Mouse (Mus musculus): ENCODE measurements around the gene Vwa8. TPM values are rescaled to one million over a fixed set of nuclear protein-coding genes. Genes with fewer than 3 reads are reported as not detected.

The Vwa8 gene
- polyA plus RNA-seq, 1 experiment from 2014 or later = 10.0 TPM

DNA sequence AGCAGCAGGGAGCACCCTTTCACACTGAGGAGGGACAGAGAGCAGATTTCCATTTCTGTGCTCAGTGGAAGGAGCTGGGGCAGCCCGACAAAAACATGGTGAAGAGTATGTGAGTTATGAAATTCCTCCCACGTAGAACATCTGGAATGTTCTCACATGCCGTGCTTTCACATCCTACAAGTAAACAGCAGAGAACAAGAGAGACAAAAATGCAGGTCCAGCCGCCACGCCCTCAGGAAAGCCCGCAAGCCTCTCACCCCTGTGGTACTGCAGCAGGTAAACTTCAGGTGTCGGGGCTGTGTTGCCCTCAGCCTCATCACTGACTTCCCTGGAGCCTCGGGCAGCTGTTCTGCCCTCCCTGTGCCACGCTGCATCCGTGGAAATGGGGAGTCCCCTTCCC, 311.6 kb downstream of the Vwa8 start:
- H3K9ac ChIP-seq = no peak overlapping the region
- 78% methylated on average over 10 of the region's 10 CpGs for WGBS

GRCm38 (mm10) chr14:79160966-79161365, 312.1 kb downstream of the Vwa8 start:
- no peak for ATAC-seq (ENCODE audit: low FRiP score)
- Histone ChIP-seq H3K4me1 (peaks cover 6% of the 10 kb centered on the region; the same call in 1 of the 2 replicates), H3K36me3 (no peaks in the 10 kb centered on the region), H3K9ac (no peak overlapping the region), H3K4me2 (replicated peaks) (no peak overlapping the region), H3K27ac (no peak overlapping the region), H3K9me3 (replicated peaks) (no peaks in the 10 kb centered on the region), H3K4me3 (no peak overlapping the region), H3K27me3 (no peaks in the 10 kb centered on the region)
- 89% methylated on average over 7 of the region's 7 CpGs for WGBS

More for the DNA sequence above, 311.6 kb downstream of the Vwa8 start:
- Histone ChIP-seq H3K27ac (no peak overlapping the region), H3K4me2 (replicated peaks) (no peak overlapping the region), H3K9me3 (replicated peaks) (no peaks in the 10 kb centered on the region), H3K4me1 (peaks cover 6% of the 10 kb centered on the region; the same call in 1 of the 2 replicates), H3K36me3 (no peaks in the 10 kb centered on the region), H3K4me3 (no peak overlapping the region), H3K27me3 (no peaks in the 10 kb centered on the region)
- no peak for ATAC-seq (ENCODE audit: low FRiP score)

GRCm38 (mm10) chr14:79161741-79162140, 312.9 kb downstream of the Vwa8 start:
- no peak overlapping the region for H3K4me3 ChIP-seq
- no peaks in the 10 kb centered on the region for H3K9me3 ChIP-seq (replicated peaks)
- H3K36me3 ChIP-seq = no peaks in the 10 kb centered on the region
- H3K27me3 ChIP-seq = no peaks in the 10 kb centered on the region
- no peak overlapping the region for H3K27ac ChIP-seq
- WGBS = 89% methylated on average over 9 of the region's 9 CpGs
- peaks cover 6% of the 10 kb centered on the region; the same call in 1 of the 2 replicates for H3K4me1 ChIP-seq
- H3K4me2 ChIP-seq (replicated peaks) = no peak overlapping the region
- H3K9ac ChIP-seq = no peak overlapping the region
- no peak for ATAC-seq (ENCODE audit: low FRiP score)

- no peaks in the 10 kb centered on the region for H3K36me3 ChIP-seq
- WGBS = 62% methylated on average over 9 of the region's 9 CpGs
- no peak overlapping the region for H3K27ac ChIP-seq
- no peak overlapping the region for H3K9ac ChIP-seq
- ATAC-seq (ENCODE audit: low FRiP score) = no peak
- H3K4me2 ChIP-seq (replicated peaks) = no peak overlapping the region
- H3K4me3 ChIP-seq = no peak overlapping the region
- H3K4me1 ChIP-seq = peaks cover 1% of the 10 kb centered on the region; the same call in 1 of the 2 replicates
- no peaks in the 10 kb centered on the region for H3K9me3 ChIP-seq (replicated peaks)
- H3K27me3 ChIP-seq = no peaks in the 10 kb centered on the region
Observed at GRCm38 (mm10) chr14:79162678-79163077, 313.8 kb downstream of the Vwa8 start.

DNA sequence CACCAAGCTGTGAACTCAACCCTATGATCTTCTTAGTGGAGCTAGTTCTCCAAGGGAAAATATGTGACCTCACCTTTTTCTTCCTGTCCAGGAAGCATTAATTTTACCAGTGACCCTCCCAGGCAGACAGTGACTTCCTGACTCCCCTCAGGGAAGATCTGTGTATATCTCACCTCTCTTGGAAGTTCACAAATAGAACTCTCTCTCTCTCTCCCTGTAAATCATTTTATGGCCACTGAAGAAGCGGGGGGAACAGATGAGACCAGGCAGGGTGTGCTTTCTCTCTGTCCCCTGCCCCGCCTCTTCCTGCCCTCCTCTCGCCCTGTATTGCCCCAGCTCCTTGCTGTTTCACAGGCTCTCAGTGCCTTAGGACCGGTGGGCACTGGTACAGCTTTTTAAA, 315.5 kb downstream of the Vwa8 start:
- H3K36me3 ChIP-seq = no peaks in the 10 kb centered on the region
- H3K4me2 ChIP-seq (replicated peaks) = no peak overlapping the region
- no peak overlapping the region for H3K27ac ChIP-seq
- H3K9me3 ChIP-seq (replicated peaks) = no peaks in the 10 kb centered on the region
- no peak overlapping the region for H3K9ac ChIP-seq
- no peaks in the 10 kb centered on the region; the same call in 1 of the 2 replicates for H3K4me1 ChIP-seq
- H3K27me3 ChIP-seq = no peaks in the 10 kb centered on the region
- no peak overlapping the region for H3K4me3 ChIP-seq
- no peak for ATAC-seq (ENCODE audit: low FRiP score)
- WGBS = 91% methylated on average over 4 of the region's 4 CpGs

DNA sequence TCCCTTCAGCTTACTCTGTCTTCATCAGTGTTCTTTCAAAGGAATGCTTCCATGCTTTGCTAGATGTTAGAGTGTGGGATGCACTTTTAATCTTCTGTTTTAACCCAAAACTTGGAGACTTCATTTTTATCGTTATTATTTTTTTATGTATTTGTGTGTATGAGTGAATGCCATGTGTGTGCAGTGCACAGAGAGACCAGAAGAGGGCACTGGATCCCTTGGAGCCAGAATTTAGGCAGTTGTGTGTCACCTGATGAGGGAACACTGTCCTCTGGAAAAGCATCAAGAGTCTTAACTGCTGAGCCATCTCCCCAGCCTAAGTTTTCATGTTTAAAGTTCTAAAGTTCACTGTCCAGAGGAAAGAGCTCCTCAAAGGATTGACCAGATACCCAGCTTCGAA, 316.1 kb downstream of the Vwa8 start:
- H3K36me3 ChIP-seq = no peaks in the 10 kb centered on the region
- no peak for ATAC-seq (ENCODE audit: low FRiP score)
- H3K9me3 ChIP-seq (replicated peaks) = no peaks in the 10 kb centered on the region
- H3K27me3 ChIP-seq = no peaks in the 10 kb centered on the region
- H3K4me1 ChIP-seq = no peaks in the 10 kb centered on the region; the same call in 1 of the 2 replicates
- no peak overlapping the region for H3K4me3 ChIP-seq
- H3K27ac ChIP-seq = no peak overlapping the region
- no peak overlapping the region for H3K9ac ChIP-seq
- no peak overlapping the region for H3K4me2 ChIP-seq (replicated peaks)
- 92% methylated on average over 2 of the region's 2 CpGs for WGBS

GRCm38 (mm10) chr14:79174526-79174925, 325.7 kb downstream of the Vwa8 start:
- Histone ChIP-seq H3K9ac (no peak overlapping the region), H3K4me2 (replicated peaks) (no peak overlapping the region), H3K4me3 (no peak overlapping the region), H3K27ac (no peak overlapping the region), H3K27me3 (no peaks in the 10 kb centered on the region), H3K4me1 (no peaks in the 10 kb centered on the region; the same call in 1 of the 2 replicates), H3K36me3 (peaks cover 11% of the 10 kb centered on the region), H3K9me3 (replicated peaks) (no peaks in the 10 kb centered on the region)
- ATAC-seq (ENCODE audit: low FRiP score) = no peak
- WGBS = 94% methylated on average over 4 of the region's 4 CpGs

DNA sequence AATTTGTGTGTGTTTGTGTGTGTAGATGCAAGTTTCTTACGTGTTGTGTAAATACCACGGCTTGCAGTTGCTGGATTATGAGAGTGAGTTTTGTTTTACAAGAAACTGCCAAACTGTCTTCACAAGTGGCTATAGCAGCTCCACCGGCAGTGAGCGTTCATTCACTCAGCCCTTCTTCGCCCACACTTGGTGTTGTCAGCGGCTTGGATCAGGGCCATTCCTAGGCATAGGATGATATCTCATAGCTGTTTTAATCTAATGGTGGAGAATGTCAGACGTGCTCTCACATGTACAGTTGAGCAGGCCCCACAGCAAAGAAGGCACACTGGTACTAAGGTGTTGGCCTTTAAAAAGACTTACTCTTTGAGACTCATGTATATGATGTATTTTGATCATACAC, 328.9 kb downstream of the Vwa8 start:
- Histone ChIP-seq H3K4me3 (no peak overlapping the region), H3K27ac (no peak overlapping the region), H3K36me3 (peaks cover 11% of the 10 kb centered on the region), H3K9ac (no peak overlapping the region), H3K4me2 (replicated peaks) (no peak overlapping the region), H3K27me3 (no peaks in the 10 kb centered on the region), H3K4me1 (peaks cover 8% of the 10 kb centered on the region; the same call in 1 of the 2 replicates), H3K9me3 (replicated peaks) (no peaks in the 10 kb centered on the region)
- 95% methylated on average over 7 of the region's 7 CpGs for WGBS
- ATAC-seq (ENCODE audit: low FRiP score) = no peak

GRCm38 (mm10) chr14:79178247-79178646, 329.4 kb downstream of the Vwa8 start:
- WGBS = 88% methylated on average over 9 of the region's 9 CpGs
- Histone ChIP-seq H3K4me2 (replicated peaks) (no peak overlapping the region), H3K4me1 (peaks cover 8% of the 10 kb centered on the region; the same call in 1 of the 2 replicates), H3K36me3 (peaks cover 11% of the 10 kb centered on the region), H3K27ac (no peak overlapping the region), H3K9ac (no peak overlapping the region), H3K9me3 (replicated peaks) (no peaks in the 10 kb centered on the region), H3K27me3 (no peaks in the 10 kb centered on the region), H3K4me3 (no peak overlapping the region)
- ATAC-seq (ENCODE audit: low FRiP score) = no peak

GRCm38 (mm10) chr14:79180078-79180730, 331.4 kb downstream of the Vwa8 start:
- WGBS = 62% methylated on average over 12 of the region's 12 CpGs

DNA sequence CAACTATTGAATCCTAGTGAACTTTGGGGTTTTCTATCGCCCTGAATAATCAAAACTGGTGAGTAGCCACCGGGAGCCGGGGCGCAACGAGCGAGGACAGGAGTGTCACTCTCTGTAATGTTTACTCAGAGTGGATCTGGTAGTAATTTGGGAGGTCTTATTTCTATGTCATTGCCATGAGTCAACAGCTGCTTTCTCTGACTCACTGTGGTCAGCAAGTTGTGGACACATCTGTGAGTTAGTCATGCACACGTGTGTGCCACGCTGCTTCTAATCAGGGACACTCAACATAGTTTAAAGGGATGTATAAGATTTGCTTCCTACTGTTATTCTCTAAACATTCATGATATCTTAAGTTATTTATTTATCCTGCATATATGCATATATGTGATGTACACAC, 332.9 kb downstream of the Vwa8 start:
- no peak overlapping the region for H3K4me3 ChIP-seq
- ATAC-seq (ENCODE audit: low FRiP score) = no peak
- 89% methylated on average over 8 of the region's 8 CpGs for WGBS

More at GRCm38 (mm10) chr14:79180078-79180730, 331.4 kb downstream of the Vwa8 start:
- Histone ChIP-seq H3K9ac (no peak overlapping the region), H3K27me3 (no peaks in the 10 kb centered on the region), H3K36me3 (0 out of 2 replicates have a peak, but pooled peaks cover 5% of the 10 kb centered on the region), H3K9me3 (replicated peaks) (no peaks in the 10 kb centered on the region), H3K4me3 (no peak overlapping the region), H3K4me1 (peaks cover 8% of the 10 kb centered on the region; the same call in 1 of the 2 replicates), H3K27ac (no peak overlapping the region), H3K4me2 (replicated peaks) (no peak overlapping the region)
- ATAC-seq (ENCODE audit: low FRiP score) = no peak

DNA sequence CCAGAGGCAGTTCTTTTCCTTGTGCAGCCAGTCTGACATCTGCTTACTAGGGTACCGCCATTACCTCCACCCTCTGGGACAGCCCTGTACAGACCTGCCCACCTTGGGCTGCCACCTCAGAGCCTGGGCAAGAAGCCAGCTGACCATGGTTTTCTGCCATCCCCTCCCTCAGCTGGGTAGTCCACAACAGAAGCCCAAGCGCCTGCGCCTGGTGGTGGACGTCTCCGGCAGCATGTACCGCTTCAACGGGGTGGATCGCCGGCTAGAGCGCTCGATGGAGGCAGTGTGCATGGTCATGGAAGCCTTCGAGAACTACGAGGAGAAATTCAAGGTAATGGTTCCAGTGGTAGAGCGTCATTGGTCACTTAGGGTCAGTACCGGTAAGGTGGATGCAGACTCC, 333.9 kb downstream of the Vwa8 start:
- no peaks in the 10 kb centered on the region for H3K27me3 ChIP-seq
- peaks cover 7% of the 10 kb centered on the region; the same call in 1 of the 2 replicates for H3K9me3 ChIP-seq (replicated peaks)
- 0 out of 2 replicates have a peak, but pooled peaks cover 3% of the 10 kb centered on the region for H3K36me3 ChIP-seq
- WGBS = 95% methylated on average over 15 of the region's 15 CpGs
- no peak overlapping the region for H3K27ac ChIP-seq
- peaks cover 9% of the 10 kb centered on the region; the same call in 1 of the 2 replicates for H3K4me1 ChIP-seq
- H3K4me2 ChIP-seq (replicated peaks) = no peak overlapping the region
- no peak overlapping the region for H3K4me3 ChIP-seq
- no peak overlapping the region for H3K9ac ChIP-seq
- no peak for ATAC-seq (ENCODE audit: low FRiP score)

More for the DNA sequence above, 332.9 kb downstream of the Vwa8 start:
- H3K27ac ChIP-seq = no peak overlapping the region
- no peak overlapping the region for H3K9ac ChIP-seq
- no peaks in the 10 kb centered on the region for H3K27me3 ChIP-seq
- H3K4me2 ChIP-seq (replicated peaks) = no peak overlapping the region
- H3K9me3 ChIP-seq (replicated peaks) = peaks cover 4% of the 10 kb centered on the region; the same call in 1 of the 2 replicates
- H3K4me1 ChIP-seq = peaks cover 9% of the 10 kb centered on the region; the same call in 1 of the 2 replicates
- H3K36me3 ChIP-seq = 0 out of 2 replicates have a peak, but pooled peaks cover 2% of the 10 kb centered on the region

- Histone ChIP-seq H3K27ac (no peak overlapping the region), H3K36me3 (0 out of 2 replicates have a peak, but pooled peaks cover 3% of the 10 kb centered on the region), H3K4me1 (peaks cover 9% of the 10 kb centered on the region; the same call in 1 of the 2 replicates), H3K27me3 (no peaks in the 10 kb centered on the region), H3K9me3 (replicated peaks) (peaks cover 7% of the 10 kb centered on the region; the same call in 1 of the 2 replicates), H3K4me2 (replicated peaks) (no peak overlapping the region), H3K9ac (no peak overlapping the region), H3K4me3 (no peak overlapping the region)
- ATAC-seq (ENCODE audit: low FRiP score) = no peak
- WGBS = 86% methylated on average over 7 of the region's 7 CpGs
Observed at GRCm38 (mm10) chr14:79183261-79183660, 334.4 kb downstream of the Vwa8 start.
